Mouse (Mus musculus) heart, embryonic 13.5 days (tissue): Measurements from ENCODE around the gene Maip1. TPM values are rescaled to one million over a fixed set of nuclear protein-coding genes. Genes with fewer than 3 reads are reported as not detected.

Source experiments
- ATAC-seq: fragments of 200-750 bp; cut with Nextera tagmentation; 2 replicates; pipeline ENCODE4 v1.8.0; 2017; ENCODE audit warnings: moderate TSS enrichment; ENCODE audit not compliant: insufficient number of reproducible peaks, low FRiP score, low TSS enrichment; ENCODE audit errors: extremely low read depth
- H3K27ac ChIP-seq: fragments of 300-500 bp; sonication (generic); replicated peaks from 2 replicates; pipeline ENCODE4 v1.5.1; 2015; ENCODE audit warnings: moderate library complexity, mild to moderate bottlenecking, inconsistent platforms
- H3K27me3 ChIP-seq: fragments of 300-500 bp; sonication (generic); replicated peaks from 2 replicates; pipeline ENCODE4 v1.6.1; 2015; ENCODE audit warnings: mild to moderate bottlenecking, inconsistent platforms
- H3K36me3 ChIP-seq: fragments of 300-500 bp; sonication (generic); 2 replicates; pipeline ENCODE4 v1.6.1; 2015; ENCODE audit warnings: mild to moderate bottlenecking, inconsistent platforms
- H3K4me1 ChIP-seq: fragments of 300-500 bp; sonication (generic); 2 replicates; pipeline ENCODE4 v1.6.1; 2015; ENCODE audit warnings: inconsistent platforms
- H3K4me2 ChIP-seq: fragments of 300-500 bp; sonication (generic); 2 replicates; pipeline ENCODE4 v1.6.1; 2015; ENCODE audit warnings: inconsistent platforms, mild to moderate bottlenecking, moderate library complexity
- H3K4me3 ChIP-seq: fragments of 300-500 bp; sonication (generic); 2 replicates; pipeline ENCODE4 v1.5.1; 2015; ENCODE audit warnings: moderate library complexity, mild to moderate bottlenecking, inconsistent platforms
- H3K9ac ChIP-seq: fragments of 300-500 bp; sonication (generic); 2 replicates; pipeline ENCODE4 v1.6.1; 2015; ENCODE audit warnings: inconsistent platforms, mild to moderate bottlenecking, moderate library complexity
- H3K9me3 ChIP-seq: fragments of 300-500 bp; sonication (generic); 2 replicates; pipeline ENCODE4 v1.6.1; 2016; ENCODE audit warnings: inconsistent platforms
- WGBS: fragments of 180-500 bp; shearing (Covaris S2); methylation state at CpG from one replicate; pipeline ENCODE4 v1.1.7; 2015; ENCODE audit warnings: mixed read lengths; 5-methylcytosine and 5-hydroxymethylcytosine counted together
- polyA plus RNA-seq: library from polyadenylated mRNA; unstranded; fragments of >200 nt; fragmentation: Nextera tagmentation; extraction: Ambion mirVana; gene quantifications from 2 replicates; pipeline ENCODE4 v1.2.1, GENCODE M21; 2015

Gene Maip1
- polyA plus RNA-seq, 1 experiment from 2014 or later, result 14.8 TPM

- peaks cover 8% of the 10 kb centered on the region; the same call in 1 of the 2 replicates for H3K4me1 ChIP-seq
- ATAC-seq, result no peak
- H3K9ac ChIP-seq, result peak overlapping the region; percentile 8; the same call in 1 of the 2 replicates
- no peaks in the 10 kb centered on the region for H3K27me3 ChIP-seq
- no peaks in the 10 kb centered on the region for H3K36me3 ChIP-seq
- peak overlapping the region; percentile 55 for H3K4me2 ChIP-seq
- WGBS, result 25% methylated on average over 12 of the region's 12 CpGs
- no peaks in the 10 kb centered on the region for H3K9me3 ChIP-seq
- H3K27ac ChIP-seq, result no peak overlapping the region; the same call in 1 of the 2 replicates
- peak overlapping the region; percentile 25 for H3K4me3 ChIP-seq
Observed at GRCm38 (mm10) chr1:57429786-57430483, 23.8 kb downstream of the Maip1 start.

GRCm38 (mm10) chr1:57433141-57433540, 27.0 kb downstream of the Maip1 start:
- 80% methylated on average over 7 of the region's 7 CpGs for WGBS

DNA sequence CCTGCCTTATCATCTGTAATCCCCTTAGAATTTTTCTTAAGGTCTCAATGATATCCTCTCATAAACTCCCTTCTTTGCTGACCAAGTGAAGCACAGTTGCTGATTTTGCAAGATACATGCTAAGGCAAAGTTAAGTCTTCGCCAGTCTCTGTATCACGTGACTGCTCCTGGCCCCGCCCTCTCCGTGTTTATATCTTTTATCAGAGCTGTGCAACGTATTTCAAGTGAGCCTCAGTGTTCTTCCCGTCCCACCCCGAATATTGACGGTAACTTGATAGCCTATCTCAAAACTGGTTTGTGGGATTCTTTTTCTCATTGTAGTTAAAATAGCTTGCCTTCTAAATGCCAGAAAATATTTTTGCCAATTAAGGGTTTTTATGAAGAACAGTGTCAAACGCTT, 30.3 kb downstream of the Maip1 start:
- H3K4me2 ChIP-seq, result peak overlapping the region; percentile 66
- H3K36me3 ChIP-seq, result no peaks in the 10 kb centered on the region
- peaks cover 29% of the 10 kb centered on the region for H3K4me1 ChIP-seq
- peak overlapping the region; percentile 38 for H3K4me3 ChIP-seq
- WGBS, result 19% methylated on average over 9 of the region's 9 CpGs
- no peaks in the 10 kb centered on the region for H3K9me3 ChIP-seq
- peak overlapping the region; percentile 67 for H3K9ac ChIP-seq
- ATAC-seq, result no peak
- no peaks in the 10 kb centered on the region for H3K27me3 ChIP-seq
- H3K27ac ChIP-seq, result peak overlapping the region; percentile 89

More at GRCm38 (mm10) chr1:57433141-57433540, 27.0 kb downstream of the Maip1 start:
- H3K36me3 ChIP-seq, result no peaks in the 10 kb centered on the region
- no peak overlapping the region for H3K27ac ChIP-seq
- H3K9me3 ChIP-seq, result no peaks in the 10 kb centered on the region
- no peak overlapping the region for H3K4me2 ChIP-seq
- H3K27me3 ChIP-seq, result no peaks in the 10 kb centered on the region
- H3K4me1 ChIP-seq, result peaks cover 27% of the 10 kb centered on the region
- no peak for ATAC-seq
- H3K9ac ChIP-seq, result no peak overlapping the region
- no peak overlapping the region for H3K4me3 ChIP-seq

- Histone ChIP-seq H3K4me2 (peak overlapping the region; percentile 66), H3K4me1 (peaks cover 29% of the 10 kb centered on the region), H3K27ac (peak overlapping the region; percentile 89), H3K9ac (peak overlapping the region; percentile 67), H3K9me3 (no peaks in the 10 kb centered on the region), H3K36me3 (no peaks in the 10 kb centered on the region), H3K4me3 (peak overlapping the region; percentile 38), H3K27me3 (no peaks in the 10 kb centered on the region)
- WGBS, result 21% methylated on average over 9 of the region's 9 CpGs
- peak; percentile 25; the same call in 1 of the 2 replicates for ATAC-seq
Observed at GRCm38 (mm10) chr1:57436954-57437353, 30.8 kb downstream of the Maip1 start.

GRCm38 (mm10) chr1:57439026-57439425, 32.9 kb downstream of the Maip1 start:
- H3K4me2 ChIP-seq, result no peak overlapping the region
- no peak overlapping the region for H3K9ac ChIP-seq
- no peaks in the 10 kb centered on the region for H3K27me3 ChIP-seq
- ATAC-seq, result no peak
- H3K4me1 ChIP-seq, result peaks cover 29% of the 10 kb centered on the region
- WGBS, result 61% methylated on average over 6 of the region's 6 CpGs
- no peaks in the 10 kb centered on the region for H3K9me3 ChIP-seq
- no peak overlapping the region for H3K4me3 ChIP-seq
- H3K27ac ChIP-seq, result peak overlapping the region; percentile 41; the same call in 1 of the 2 replicates
- H3K36me3 ChIP-seq, result no peaks in the 10 kb centered on the region

GRCm38 (mm10) chr1:57440771-57441170, 34.6 kb downstream of the Maip1 start:
- Histone ChIP-seq H3K4me1 (peaks cover 28% of the 10 kb centered on the region), H3K27ac (no peak overlapping the region), H3K36me3 (no peaks in the 10 kb centered on the region), H3K4me2 (no peak overlapping the region), H3K9ac (no peak overlapping the region), H3K9me3 (no peaks in the 10 kb centered on the region), H3K4me3 (no peak overlapping the region), H3K27me3 (no peaks in the 10 kb centered on the region)
- ATAC-seq, result no peak
- 43% methylated on average over 4 of the region's 4 CpGs for WGBS

DNA sequence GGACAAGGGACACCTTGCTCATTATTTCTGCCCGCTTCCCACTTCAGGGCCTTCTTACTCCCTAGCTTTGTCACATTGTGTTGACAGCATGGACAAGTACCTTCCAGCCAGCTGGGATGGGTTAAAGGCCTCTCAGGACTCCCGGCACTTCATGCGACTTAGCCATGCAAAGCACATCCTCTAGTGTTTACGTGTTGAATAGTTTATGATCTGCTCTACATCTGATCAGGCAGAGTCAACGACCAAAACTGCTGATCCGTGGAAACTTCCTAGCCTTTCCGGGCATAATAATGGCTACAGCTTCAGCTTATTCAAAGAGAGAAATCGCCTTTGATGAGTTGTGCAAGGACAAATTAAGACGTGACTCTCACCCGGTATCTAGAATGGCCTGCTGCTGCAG, 39.6 kb downstream of the Maip1 start:
- H3K4me2 ChIP-seq, result no peak overlapping the region
- 67% methylated on average over 10 of the region's 10 CpGs for WGBS

GRCm38 (mm10) chr1:57450241-57450640, 44.1 kb downstream of the Maip1 start:
- WGBS, result 84% methylated on average over 1 of the region's 1 CpGs
- H3K36me3 ChIP-seq, result no peaks in the 10 kb centered on the region
- no peak for ATAC-seq

More for the DNA sequence above, 39.6 kb downstream of the Maip1 start:
- Histone ChIP-seq H3K27me3 (no peaks in the 10 kb centered on the region), H3K9me3 (no peaks in the 10 kb centered on the region), H3K27ac (no peak overlapping the region), H3K4me3 (no peak overlapping the region), H3K36me3 (no peaks in the 10 kb centered on the region), H3K4me1 (no peaks in the 10 kb centered on the region), H3K9ac (no peak overlapping the region)
- ATAC-seq, result no peak

DNA sequence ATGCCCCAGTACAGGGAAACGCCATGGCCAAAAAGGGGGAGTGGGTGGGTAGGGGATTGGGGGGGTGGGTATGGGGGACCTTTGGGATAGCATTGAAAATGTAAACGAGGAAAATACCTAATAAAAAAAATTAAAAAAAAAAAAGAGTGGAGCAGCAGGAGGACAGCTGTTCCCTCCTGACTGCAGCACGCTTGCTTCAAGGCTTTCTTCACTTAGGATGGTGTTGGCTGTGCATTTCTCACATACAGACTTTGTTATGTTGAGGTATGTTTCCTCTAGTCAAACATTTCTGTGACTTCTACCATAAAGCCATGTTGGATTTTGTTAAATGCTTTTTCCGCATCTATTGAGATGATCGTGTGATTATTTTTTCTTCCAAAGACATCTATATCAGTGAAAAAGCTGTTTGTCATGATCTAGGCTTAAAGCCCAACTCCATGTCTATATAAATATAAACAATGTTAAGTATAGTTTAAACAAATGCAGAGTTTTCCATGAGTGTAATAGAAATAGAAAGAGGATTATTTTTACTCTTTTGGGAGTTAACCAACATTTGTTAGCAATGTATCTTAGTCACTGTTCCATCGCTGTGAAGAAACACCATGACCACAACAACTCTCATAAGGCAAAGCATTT, 54.3 kb downstream of the Maip1 start:
- no peaks in the 10 kb centered on the region for H3K27me3 ChIP-seq
- no peak overlapping the region for H3K4me3 ChIP-seq
- H3K4me1 ChIP-seq, result no peaks in the 10 kb centered on the region
- no peak for ATAC-seq
- no peak overlapping the region for H3K4me2 ChIP-seq
- 79% methylated on average over 6 of the region's 6 CpGs for WGBS
- no peaks in the 10 kb centered on the region for H3K36me3 ChIP-seq
- H3K9ac ChIP-seq, result no peak overlapping the region
- no peak overlapping the region for H3K27ac ChIP-seq
- H3K9me3 ChIP-seq, result no peaks in the 10 kb centered on the region

More at GRCm38 (mm10) chr1:57450241-57450640, 44.1 kb downstream of the Maip1 start:
- no peaks in the 10 kb centered on the region for H3K27me3 ChIP-seq
- no peak overlapping the region for H3K9ac ChIP-seq
- no peak overlapping the region for H3K27ac ChIP-seq
- no peak overlapping the region for H3K4me3 ChIP-seq
- H3K9me3 ChIP-seq, result no peaks in the 10 kb centered on the region
- no peaks in the 10 kb centered on the region for H3K4me1 ChIP-seq
- H3K4me2 ChIP-seq, result no peak overlapping the region
